Mouse (Mus musculus) forebrain, postnatal 0 days (tissue): ENCODE results near the gene Ulk4. TPM values are rescaled to one million over a fixed set of nuclear protein-coding genes. Genes with fewer than 3 reads are reported as not detected.

Source experiments
- ATAC-seq: fragments of 200-750 bp; cut with Nextera tagmentation; 2 replicates; pipeline ENCODE4 v1.8.0; 2017; ENCODE audit warnings: mild to moderate bottlenecking, moderate library complexity
- DNase-seq: peaks from one replicate; pipeline ENCODE4 v3.0.0-alpha.2; 2015
- H3K27ac ChIP-seq: fragments of 300-500 bp; sonication (generic); 2 replicates; pipeline ENCODE4 v1.5.1; 2014; ENCODE audit warnings: low read depth, mild to moderate bottlenecking, antibody characterized with exemption, low read length, moderate library complexity, mixed read lengths
- H3K27me3 ChIP-seq: fragments of 300-500 bp; sonication (generic); 2 replicates; pipeline ENCODE4 v1.6.1; 2014; ENCODE audit warnings: mild to moderate bottlenecking, low read length, mixed read lengths; ENCODE audit not compliant: insufficient read depth
- H3K36me3 ChIP-seq: fragments of 300-500 bp; sonication (generic); 2 replicates; pipeline ENCODE4 v1.6.1; 2014; ENCODE audit warnings: mild to moderate bottlenecking, moderate library complexity; ENCODE audit not compliant: insufficient read depth
- H3K4me1 ChIP-seq: fragments of 300-500 bp; sonication (generic); 2 replicates; pipeline ENCODE4 v1.6.1; 2014; ENCODE audit warnings: antibody characterized with exemption; ENCODE audit not compliant: insufficient read depth
- H3K4me2 ChIP-seq: fragments of 300-500 bp; sonication (generic); 2 replicates; pipeline ENCODE4 v1.6.1; 2014; ENCODE audit warnings: low read depth, mild to moderate bottlenecking, moderate library complexity
- H3K4me3 ChIP-seq: fragments of 300-500 bp; sonication (generic); 2 replicates; pipeline ENCODE4 v1.5.1; 2014; ENCODE audit warnings: low read depth, low read length, mixed read lengths
- H3K9ac ChIP-seq: fragments of 300-500 bp; sonication (generic); 2 replicates; pipeline ENCODE4 v1.6.1; 2014; ENCODE audit warnings: mild to moderate bottlenecking
- H3K9me3 ChIP-seq: fragments of 300-500 bp; sonication (generic); 2 replicates; pipeline ENCODE4 v1.6.1; 2016; ENCODE audit warnings: low read length
- CTCF ChIP-seq: sonication (generic); IDR thresholded peaks from 2 replicates; pipeline ENCODE4 v1.5.1; 2016; ENCODE audit warnings: antibody characterized with exemption, control low read depth, low read depth
- WGBS: fragments of 180-500 bp; shearing (Covaris S2); extraction: QIAGEN DNeasy Blood & Tissue Kit; methylation state at CpG from one replicate; pipeline ENCODE4 v1.1.7; 2014; 5-methylcytosine and 5-hydroxymethylcytosine counted together
- polyA plus RNA-seq: library from polyadenylated mRNA; unstranded; fragments of >200 nt; fragmentation: Nextera tagmentation; extraction: Ambion mirVana; gene quantifications from 2 replicates; pipeline ENCODE4 v1.2.1, GENCODE M21; 2015
- total RNA-seq: library from RNA; depleted of rRNA; stranded (reverse); fragments of >200 nt; gene quantifications from 2 replicates; pipeline ENCODE4 v1.2.3, GENCODE M21; 2014

The Ulk4 gene
- total and polyA plus RNA-seq, 2 experiments from 2014 or later: 13.3 to 105 TPM

DNA sequence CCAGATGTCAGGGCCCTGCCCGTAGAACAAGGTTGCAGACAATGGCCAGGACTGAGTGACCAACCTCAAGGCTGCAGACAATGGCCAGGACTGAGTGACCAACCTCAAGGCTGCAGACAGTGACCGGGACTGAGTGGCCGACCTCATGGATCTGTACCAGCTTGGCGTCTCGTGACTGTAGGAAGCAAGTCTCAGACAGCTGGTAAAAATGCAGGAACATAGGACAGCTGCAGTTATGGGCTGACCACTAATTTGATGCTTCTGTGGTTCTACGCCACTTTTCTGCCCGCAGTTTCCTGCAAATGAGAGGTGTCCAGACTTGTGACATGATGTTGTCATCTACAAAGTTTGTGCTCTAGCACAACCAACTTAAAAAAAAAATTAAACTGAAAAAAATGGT is 16.2 kb upstream of the Ulk4 start:
- Histone ChIP-seq H3K4me3 (no peak overlapping the region), H3K27me3 (no peaks in the 10 kb centered on the region), H3K27ac (no peak overlapping the region), H3K36me3 (no peaks in the 10 kb centered on the region), H3K4me1 (0 out of 2 replicates have a peak, but pooled peaks cover under 1% of the 10 kb centered on the region), H3K9me3 (0 out of 2 replicates have a peak, but pooled peaks cover 3% of the 10 kb centered on the region), H3K4me2 (no peak overlapping the region), H3K9ac (no peak overlapping the region)
- TF ChIP-seq CTCF: no peak
- ATAC-seq (no peak), DNase-seq (no peak)
- WGBS: 87% methylated on average over 7 of the region's 7 CpGs

DNA sequence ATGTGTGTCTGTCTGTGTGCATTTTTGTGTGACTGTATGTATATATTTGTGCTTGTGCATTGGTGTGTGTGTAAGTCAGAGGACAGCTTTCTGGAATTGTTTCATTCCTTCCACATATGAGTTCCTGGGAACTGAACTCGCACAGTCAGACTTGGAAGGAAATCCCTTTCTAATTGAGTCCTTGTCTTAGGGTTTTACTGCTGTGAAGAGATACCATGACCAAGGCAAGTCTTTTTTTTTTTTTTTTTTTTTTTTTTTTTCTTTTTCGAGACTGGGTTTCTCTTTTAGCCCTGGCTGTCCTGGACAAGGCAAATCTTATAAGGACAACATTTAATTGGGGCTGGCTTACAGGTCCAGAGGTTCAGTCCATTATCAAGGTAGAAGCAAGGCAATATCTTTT is 14.3 kb upstream of the Ulk4 start:
- ATAC-seq (no peak), DNase-seq (no peak)
- WGBS: 87% methylated on average over 2 of the region's 2 CpGs
- no peak overlapping the region for H3K9ac ChIP-seq
- H3K27ac ChIP-seq: no peak overlapping the region
- no peak for TF ChIP-seq CTCF
- no peak overlapping the region for H3K4me2 ChIP-seq
- no peak overlapping the region for H3K4me3 ChIP-seq
- no peaks in the 10 kb centered on the region for H3K27me3 ChIP-seq
- H3K9me3 ChIP-seq: 0 out of 2 replicates have a peak, but pooled peaks cover 3% of the 10 kb centered on the region
- H3K4me1 ChIP-seq: no peaks in the 10 kb centered on the region
- H3K36me3 ChIP-seq: no peaks in the 10 kb centered on the region

DNA sequence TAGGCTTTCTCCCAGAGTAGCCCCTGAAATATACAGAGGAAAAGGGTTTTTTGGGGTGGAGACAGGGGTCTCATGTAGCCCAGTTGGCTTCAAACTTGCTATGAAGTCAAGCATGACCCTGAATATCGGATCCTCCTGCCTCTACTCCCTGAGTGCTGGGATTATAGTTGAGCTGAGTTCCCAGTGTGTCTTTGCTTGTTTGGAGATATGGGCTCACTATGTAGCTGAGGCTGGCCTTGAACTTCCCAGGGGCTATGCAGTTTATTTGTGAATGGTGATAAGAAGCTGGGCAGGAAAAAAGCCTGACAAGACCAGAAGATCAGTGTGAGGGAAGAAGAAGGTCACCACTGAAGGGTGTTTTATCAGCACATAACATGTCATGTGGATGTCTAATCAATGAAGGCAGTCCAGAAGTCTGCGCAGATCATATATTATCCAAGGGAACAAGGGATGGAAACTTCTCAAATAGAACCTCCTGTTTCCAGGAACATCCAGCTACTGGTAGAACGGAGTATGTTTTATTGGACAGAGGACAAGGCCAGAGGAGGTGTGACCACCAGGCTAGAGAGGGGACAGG is 9.4 kb upstream of the Ulk4 start:
- 71% methylated on average over 3 of the region's 3 CpGs for WGBS
- no peak for ATAC-seq

DNA sequence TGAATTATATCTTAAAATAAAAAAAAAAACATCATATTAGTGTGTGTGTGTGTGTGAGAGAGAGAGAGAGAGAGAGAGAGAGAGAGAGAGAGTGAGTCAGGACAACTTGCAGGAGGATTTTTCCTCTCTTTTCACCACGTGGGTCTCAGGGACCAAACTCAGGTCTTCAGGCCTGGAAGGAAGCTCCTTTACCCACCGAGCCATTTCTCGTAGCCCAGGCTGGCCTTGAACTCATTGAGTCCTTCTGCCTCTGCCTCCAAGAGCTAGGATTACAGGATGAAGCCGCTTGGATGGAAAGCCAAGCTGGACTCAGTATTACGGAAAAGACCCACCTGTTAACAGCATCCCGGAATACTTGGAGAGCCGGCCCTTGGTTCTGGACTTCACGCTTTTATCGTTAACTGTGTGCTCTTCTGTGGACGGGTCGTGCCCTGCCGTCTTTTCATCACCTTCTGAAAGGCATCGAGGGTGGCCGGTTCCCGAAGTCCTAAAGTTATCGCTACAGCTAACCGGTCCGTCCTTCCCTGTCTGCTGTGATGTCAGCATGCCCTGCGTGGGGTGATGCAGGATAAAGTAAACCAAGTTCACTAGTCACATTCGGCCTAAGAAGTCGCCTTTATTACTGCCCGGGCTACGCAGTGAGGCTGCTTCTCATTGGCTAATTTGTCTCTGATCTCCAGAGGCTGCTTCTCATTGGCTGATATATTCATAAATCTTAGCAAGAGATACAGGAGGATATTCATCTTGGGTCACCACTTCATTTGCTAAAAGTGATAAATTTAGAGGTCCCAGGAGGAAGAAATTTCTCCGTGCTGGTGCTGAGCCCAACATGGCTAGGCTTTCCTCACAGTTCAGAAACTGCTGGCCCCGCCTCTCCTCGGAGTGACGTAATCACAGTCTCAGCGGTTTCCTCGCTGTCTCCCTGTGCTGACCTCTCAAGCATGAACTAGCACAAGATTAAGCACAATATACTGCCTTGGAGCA is 8.6 kb upstream of the Ulk4 start:
- H3K27me3 ChIP-seq: no peaks in the 10 kb centered on the region
- 0 out of 2 replicates have a peak, but pooled peaks cover 3% of the 10 kb centered on the region for H3K9me3 ChIP-seq
- WGBS: 19% methylated on average over 29 of the region's 29 CpGs
- no peaks in the 10 kb centered on the region for H3K4me1 ChIP-seq
- peak overlapping the region; percentile 35; the same call in 1 of the 2 replicates for H3K9ac ChIP-seq
- DNase-seq (peak; percentile 72), ATAC-seq (peak; percentile 89)
- H3K4me2 ChIP-seq: peak overlapping the region; percentile 66
- no peak for TF ChIP-seq CTCF
- peak overlapping the region; percentile 43 for H3K4me3 ChIP-seq
- H3K27ac ChIP-seq: no peak overlapping the region
- no peaks in the 10 kb centered on the region for H3K36me3 ChIP-seq

More for the DNA sequence above, 9.4 kb upstream of the Ulk4 start:
- TF ChIP-seq CTCF: no peak
- 0 out of 2 replicates have a peak, but pooled peaks cover 3% of the 10 kb centered on the region for H3K9me3 ChIP-seq
- H3K9ac ChIP-seq: peak overlapping the region; percentile 35; the same call in 1 of the 2 replicates
- peak overlapping the region; percentile 43 for H3K4me3 ChIP-seq
- no peak overlapping the region for H3K27ac ChIP-seq
- H3K27me3 ChIP-seq: no peaks in the 10 kb centered on the region
- DNase-seq: no peak
- no peaks in the 10 kb centered on the region for H3K4me1 ChIP-seq
- H3K36me3 ChIP-seq: no peaks in the 10 kb centered on the region
- peak overlapping the region; percentile 66 for H3K4me2 ChIP-seq

DNA sequence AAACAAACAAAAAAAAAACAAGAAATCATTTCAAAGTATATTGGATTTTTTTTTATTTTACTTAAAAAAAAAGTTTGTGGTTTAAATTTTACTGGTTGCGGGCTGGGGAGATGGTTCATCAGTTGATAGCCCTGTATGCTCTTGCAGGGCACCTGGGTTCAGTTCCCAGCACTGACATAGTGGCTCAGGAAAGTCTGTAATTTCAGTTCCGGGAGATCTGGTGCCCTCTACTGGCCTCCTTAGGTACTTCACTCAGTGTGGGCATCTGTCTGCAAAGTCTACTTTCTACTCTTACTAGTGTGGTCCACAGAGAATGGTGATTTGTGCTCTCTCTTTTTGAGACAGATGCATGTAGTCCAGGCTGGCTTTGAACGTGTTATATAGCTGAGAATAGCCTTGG is 7.4 kb upstream of the Ulk4 start:
- Histone ChIP-seq H3K4me2 (no peak overlapping the region), H3K27ac (no peak overlapping the region), H3K27me3 (no peaks in the 10 kb centered on the region), H3K9ac (no peak overlapping the region), H3K9me3 (no peaks in the 10 kb centered on the region), H3K4me3 (no peak overlapping the region), H3K36me3 (no peaks in the 10 kb centered on the region), H3K4me1 (no peaks in the 10 kb centered on the region)
- ATAC-seq (no peak), DNase-seq (no peak)
- TF ChIP-seq CTCF: peak; percentile 59
- 92% methylated on average over 3 of the region's 3 CpGs for WGBS

DNA sequence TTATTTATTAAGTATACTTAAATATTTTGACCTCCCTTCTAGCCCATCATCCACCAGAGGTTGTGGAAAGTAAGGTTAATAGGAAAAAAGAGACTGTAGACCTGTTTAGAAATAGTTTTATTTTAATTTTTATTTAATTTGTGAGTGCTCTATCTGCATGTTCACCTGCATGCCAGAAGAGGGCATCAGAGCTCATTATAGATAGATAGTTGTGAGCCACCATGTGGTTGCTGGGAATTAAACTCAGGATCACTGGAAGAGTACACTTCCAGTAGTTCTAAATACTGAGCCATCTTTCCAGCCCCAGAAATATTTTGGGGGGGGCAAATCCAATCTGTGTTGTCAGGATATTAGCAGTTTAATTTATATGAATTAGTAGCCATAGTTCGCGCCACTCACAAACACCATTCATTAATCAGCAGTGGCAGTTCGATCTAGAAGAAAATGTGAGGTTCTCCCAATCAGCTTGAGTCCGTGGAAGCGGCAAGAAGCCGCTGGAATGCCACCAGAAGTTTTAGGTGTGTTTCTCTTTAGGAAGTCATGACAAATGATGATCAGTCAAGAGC is 6.7 kb upstream of the Ulk4 start:
- WGBS: 97% methylated on average over 6 of the region's 6 CpGs
- Histone ChIP-seq H3K36me3 (no peaks in the 10 kb centered on the region), H3K9me3 (no peaks in the 10 kb centered on the region), H3K27ac (no peak overlapping the region), H3K4me3 (no peak overlapping the region), H3K27me3 (no peaks in the 10 kb centered on the region), H3K4me1 (no peaks in the 10 kb centered on the region), H3K4me2 (no peak overlapping the region), H3K9ac (no peak overlapping the region)
- DNase-seq: no peak
- TF ChIP-seq CTCF: peak; percentile 70
- no peak for ATAC-seq
